Mouse (Mus musculus) myocyte (in vitro differentiated cells): ENCODE measurements at regions not wholly inside any gene's neighbourhood (a gene's known extent, or its start where the extent isn't known, plus 50 kb on each side); places are given as distances from the start of the nearest gene placed in this dataset.

Source experiments
- E2F4 ChIP-seq: IDR thresholded peaks from one replicate; pipeline ENCODE4 v1.6.1; 2011; ENCODE audit warnings: mild to moderate bottlenecking, control low read depth, moderate library complexity; ENCODE audit not compliant: insufficient read depth
- MAX ChIP-seq: IDR thresholded peaks from one replicate; pipeline ENCODE4 v1.6.1; 2011; ENCODE audit warnings: low read depth, mild to moderate bottlenecking, control low read depth
- MYOD1 ChIP-seq, 3 experiments: IDR thresholded peaks; one replicate each; pipeline ENCODE4 v1.6.1; 2011; ENCODE audit warnings: control low read depth in 2 of 3, low read depth in 2 of 3, mild to moderate bottlenecking in 2 of 3, moderate library complexity in 1 of 3; ENCODE audit not compliant: insufficient read length in 2 of 3, control insufficient read depth in 1 of 3
- MYOG ChIP-seq, 3 experiments: IDR thresholded peaks; one replicate each; pipeline ENCODE4 v1.6.1; 2011; ENCODE audit warnings: control low read depth in 2 of 3, low read depth in 2 of 3, mild to moderate bottlenecking in 2 of 3; ENCODE audit not compliant: insufficient read length in 2 of 3, control insufficient read depth in 1 of 3, insufficient read depth in 1 of 3
- POLR2A ChIP-seq: IDR thresholded peaks from one replicate; pipeline ENCODE4 v1.6.1; 2011; ENCODE audit warnings: low read depth, mild to moderate bottlenecking, control low read depth, moderate library complexity; ENCODE audit not compliant: insufficient read length
- TCF12 ChIP-seq: IDR thresholded peaks from one replicate; pipeline ENCODE4 v1.6.1; 2011; ENCODE audit warnings: mild to moderate bottlenecking, control low read depth; ENCODE audit not compliant: poor library complexity, insufficient read depth, severe bottlenecking
- USF1 ChIP-seq: IDR thresholded peaks from one replicate; pipeline ENCODE4 v1.6.1; 2011; ENCODE audit warnings: low read depth, mild to moderate bottlenecking, control low read depth, moderate library complexity

GRCm38 (mm10) chr13:47910531-47910910 is 350.5 kb upstream of the Id4 start:
- TF ChIP-seq TCF12: no peak
- TF ChIP-seq POLR2A: no peak
- TF ChIP-seq MYOG (IDR thresholded peaks at IDR 0.05; ENCODE audit: control insufficient read depth in 1 of 3, insufficient read depth in 1 of 3, insufficient read length in 2 of 3, low read depth in 2 of 3): no peak
- no peak for TF ChIP-seq E2F4
- TF ChIP-seq MAX: no peak
- no peak for TF ChIP-seq USF1
- TF ChIP-seq MYOD1 (IDR thresholded peaks at IDR 0.05; ENCODE audit: control insufficient read depth in 1 of 3, insufficient read length in 2 of 3, low read depth in 2 of 3): no peak
